Mouse (Mus musculus): ENCODE results near the gene Clic5.

DNA sequence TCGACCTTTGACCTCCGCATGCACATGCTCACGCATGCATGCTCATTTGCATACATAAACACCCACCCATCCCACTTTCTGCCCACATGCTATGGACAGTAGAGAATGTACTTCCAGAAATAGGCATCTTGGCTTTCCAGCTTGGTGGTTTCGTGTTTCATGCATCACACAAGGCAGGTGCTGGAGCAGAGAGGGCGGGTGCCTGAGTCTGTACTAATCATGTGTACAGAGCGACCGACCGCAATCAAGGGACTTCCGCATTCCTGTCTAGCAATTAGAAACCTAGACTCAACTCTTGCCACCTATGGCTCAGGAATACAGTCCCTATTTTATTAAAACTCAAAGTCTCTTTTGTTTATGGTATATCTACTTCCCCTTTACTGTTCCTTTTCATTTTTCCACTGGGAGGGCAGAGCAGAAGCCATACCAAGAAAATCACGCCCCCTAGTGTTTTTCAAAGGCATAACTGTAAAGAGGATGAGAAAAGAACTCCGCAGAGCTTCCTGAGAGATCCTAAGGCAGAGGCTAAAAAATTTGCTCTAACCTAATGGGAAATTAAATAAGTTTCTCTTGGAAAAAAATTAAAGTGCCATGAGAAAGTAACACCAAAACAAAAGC, 22.5 kb upstream of the Clic5 start:
- TF ChIP-seq CTCF (IDR thresholded peaks at IDR 0.05; ENCODE audit: control insufficient read depth, insufficient read depth, insufficient replicate concordance, low read depth, low read length), result no peak
- no peak for TF ChIP-seq POLR2A (IDR thresholded peaks at IDR 0.05; ENCODE audit: control insufficient read depth, low read depth, low read length)

All from testis, adult 2 months (tissue).